Comparison of ENCODE assay signal across 10 mouse cellular contexts in genomic region chr2:94465146-94465889, GRCm38 (mm10). TPM values are rescaled to one million over a fixed set of nuclear protein-coding genes. Genes with fewer than 3 reads are reported as not detected.
DNase-seq lines count a peak whose midpoint lies in the region; ATAC-seq and TF ChIP-seq lines count a peak whose summit lies in the region.
"Had no signal": no experiment of that assay in that cellular context is flagged by ENCODE, and none has a peak within 500 bp of the region (broad histone marks: within the 10 kb centered on the region; RNA-seq: fewer than 3 reads in every experiment).

No protein-coding gene starts in this region.

- no peak for TF ChIP-seq EP300 in heart, postnatal 0 days (IDR thresholded peaks at IDR 0.05; ENCODE audit: low read depth)

- ATAC-seq in heart, postnatal 0 days (ENCODE audit: insufficient read depth, low read depth), result no peak
- peak; percentile 69 for ATAC-seq in forebrain, embryonic 13.5 days
- ATAC-seq: liver, embryonic 12.5 days had no signal

- TF ChIP-seq CTCF in heart, postnatal 0 days (IDR thresholded peaks at IDR 0.05; ENCODE audit: low read depth), result no peak

- DNase-seq in heart, postnatal 0 days (ENCODE audit: low spot score), result no peak
- DNase-seq in heart, postnatal 36 days, result no peak
- DNase-seq in cerebellum, postnatal 25 days, result peak; percentile 51 to 56
- DNase-seq in midbrain, embryonic 10.5 days (ENCODE audit: low spot score), result no peak
- DNase-seq in thymus, postnatal 0 days (ENCODE audit: low spot score), result no peak
- DNase-seq in right cerebral cortex, postnatal 25 days, result no peak
- DNase-seq in right cerebral cortex, adult 18-20 months, result no peak
- DNase-seq: gastrocnemius, postnatal 36 days had no signal

- 0 out of 2 replicates have a peak, but pooled peaks cover 2% of the 10 kb centered on the region for H3K27me3 ChIP-seq in heart, postnatal 0 days (ENCODE audit: control insufficient read depth, insufficient read depth, low read length)
- H3K27me3 ChIP-seq in forebrain, embryonic 13.5 days, result peaks cover 6% of the 10 kb centered on the region; the same call in 1 of the 2 replicates
- H3K27me3 ChIP-seq in midbrain, embryonic 10.5 days (ENCODE audit: low read depth, poor library complexity, severe bottlenecking), result no peaks in the 10 kb centered on the region

- intact Hi-C loops in heart, postnatal 36 days (cut with DNase I), result no loop called here

- no peaks in the 10 kb centered on the region for H3K9me3 ChIP-seq in heart, postnatal 0 days (replicated peaks; ENCODE audit: control insufficient read depth, low read length)
- no peaks in the 10 kb centered on the region for H3K9me3 ChIP-seq in forebrain, embryonic 13.5 days (replicated peaks)
- no peaks in the 10 kb centered on the region; the same call in 1 of the 2 replicates for H3K9me3 ChIP-seq in midbrain, embryonic 10.5 days (replicated peaks)
- H3K9me3 ChIP-seq: liver, embryonic 12.5 days had no signal

- H3K9ac ChIP-seq in heart, postnatal 0 days (replicated peaks; ENCODE audit: low read depth, low read length), result no peak overlapping the region; the same call in 1 of the 2 replicates
- peak overlapping the region; percentile 46; the same call in 1 of the 2 replicates for H3K9ac ChIP-seq in forebrain, embryonic 13.5 days
- H3K9ac ChIP-seq: liver, embryonic 12.5 days had no signal

- no peak overlapping the region for H3K4me3 ChIP-seq in heart, postnatal 0 days (ENCODE audit: low read depth, low read length)
- H3K4me3 ChIP-seq in forebrain, embryonic 13.5 days, result no peak overlapping the region
- no peak overlapping the region for H3K4me3 ChIP-seq in midbrain, embryonic 10.5 days
- H3K4me3 ChIP-seq: liver, embryonic 12.5 days had no signal

- peak overlapping the region; percentile 20; the same call in 1 of the 2 replicates for H3K4me2 ChIP-seq in heart, postnatal 0 days (ENCODE audit: low read depth, low read length)
- peak overlapping the region; percentile 33 for H3K4me2 ChIP-seq in forebrain, embryonic 13.5 days
- H3K4me2 ChIP-seq: liver, embryonic 12.5 days had no signal

- no peak overlapping the region for H3K27ac ChIP-seq in heart, postnatal 0 days (ENCODE audit: low read depth)
- no peak overlapping the region for H3K27ac ChIP-seq in forebrain, embryonic 13.5 days
- H3K27ac ChIP-seq in midbrain, embryonic 10.5 days (replicated peaks), result peak overlapping the region; percentile 69
- H3K27ac ChIP-seq: liver, embryonic 12.5 days had no signal

- H3K4me1 ChIP-seq in heart, postnatal 0 days (ENCODE audit: control insufficient read depth, insufficient read depth), result no peaks in the 10 kb centered on the region
- H3K4me1 ChIP-seq in forebrain, embryonic 13.5 days, result no peaks in the 10 kb centered on the region
- H3K4me1 ChIP-seq in midbrain, embryonic 10.5 days, result no peaks in the 10 kb centered on the region; the same call in 1 of the 2 replicates
- H3K4me1 ChIP-seq: liver, embryonic 12.5 days had no signal

- WGBS in heart, postnatal 0 days, result 43% methylated on average over 12 of the region's 12 CpGs
- WGBS in forebrain, embryonic 13.5 days, result 52% methylated on average over 12 of the region's 12 CpGs
- 59% methylated on average over 12 of the region's 12 CpGs for WGBS in midbrain, embryonic 10.5 days

- H3K36me3 ChIP-seq in heart, postnatal 0 days (replicated peaks; ENCODE audit: control insufficient read depth, insufficient read depth, low read length), result no peaks in the 10 kb centered on the region
- no peaks in the 10 kb centered on the region for H3K36me3 ChIP-seq in forebrain, embryonic 13.5 days (ENCODE audit: poor library complexity, severe bottlenecking)
- no peaks in the 10 kb centered on the region for H3K36me3 ChIP-seq in midbrain, embryonic 10.5 days
- H3K36me3 ChIP-seq: liver, embryonic 12.5 days had no signal

RNA-seq across cellular contexts. Expression of gene Api5, which starts 27.4 kb away (rescaled TPM):
- 43.4 and 57.8 TPM in 2 replicates for total RNA-seq in heart, postnatal 0 days (2014; rRNA removed; ENCODE audit: low replicate concordance)
- 47.8 and 52.1 TPM in 2 replicates for polyA plus RNA-seq in heart, postnatal 0 days (2015; fragmentation: Nextera tagmentation; extraction: Ambion mirVana)
- 10 to 100 TPM; 29.5 to 31.1 TPM for total RNA-seq in heart, postnatal 36 days (2021)
- polyA plus RNA-seq in forebrain, embryonic 13.5 days (2015; fragmentation: Nextera tagmentation; extraction: Ambion mirVana), result 151 and 164 TPM in 2 replicates
- 222 and 230 TPM in 2 replicates for polyA plus RNA-seq in midbrain, embryonic 10.5 days (2016; fragmentation: Nextera tagmentation; extraction: Ambion mirVana)
- 122 and 124 TPM in 2 replicates for polyA plus RNA-seq in thymus, postnatal 0 days (2015; fragmentation: Nextera tagmentation; extraction: Ambion mirVana)

RNA-seq across cellular contexts. Expression of gene Ttc17, which starts 58.8 kb away (rescaled TPM):
- 13.7 and 76.8 TPM in 2 replicates for total RNA-seq in heart, postnatal 0 days (2014; rRNA removed; ENCODE audit: low replicate concordance)
- 12.0 and 12.3 TPM in 2 replicates for polyA plus RNA-seq in heart, postnatal 0 days (2015; fragmentation: Nextera tagmentation; extraction: Ambion mirVana)
- 10 to 100 TPM; 27.4 to 33.5 TPM for total RNA-seq in heart, postnatal 36 days (2021)
- 17.0 and 17.9 TPM in 2 replicates for polyA plus RNA-seq in forebrain, embryonic 13.5 days (2015; fragmentation: Nextera tagmentation; extraction: Ambion mirVana)
- polyA plus RNA-seq in midbrain, embryonic 10.5 days (2016; fragmentation: Nextera tagmentation; extraction: Ambion mirVana), result 12.1 and 15.5 TPM in 2 replicates
- polyA plus RNA-seq in thymus, postnatal 0 days (2015; fragmentation: Nextera tagmentation; extraction: Ambion mirVana), result 15.1 and 15.4 TPM in 2 replicates

Comparison
In these comparisons a context has a peak if more than half of its experiments do, and no peak if none do; other contexts are left out.
1. DNase-seq: peak in cerebellum, postnatal 25 days (2 of 2); none in heart, postnatal 0 days (single experiment), heart, postnatal 36 days (0 of 2), midbrain, embryonic 10.5 days (single experiment), thymus, postnatal 0 days (single experiment), right cerebral cortex, postnatal 25 days (single experiment) and right cerebral cortex, adult 18-20 months (single experiment).